Mouse (Mus musculus) olfactory bulb, adult 2 months (tissue): ENCODE results near the gene Gm49321.

Experiments
- CTCF ChIP-seq: fragments of 200-500 bp; IDR thresholded peaks from 2 replicates; pipeline ENCODE4 v1.5.1; 2012; ENCODE audit warnings: low read depth, mild to moderate bottlenecking, low read length, moderate library complexity; ENCODE audit not compliant: insufficient read depth
- POLR2A ChIP-seq: fragments of 200-500 bp; IDR thresholded peaks from 2 replicates; pipeline ENCODE4 v1.6.1; 2012; ENCODE audit warnings: mild to moderate bottlenecking, low read depth, low read length, moderate library complexity; ENCODE audit not compliant: insufficient read depth

- TF ChIP-seq POLR2A (no peak), CTCF (no peak)
Observed at GRCm38 (mm10) chr12:73905041-73905440, 32.4 kb upstream of the Gm49321 start.
